Mouse (Mus musculus) ES-CJ7 (cell line): ENCODE results near the gene Sirpb1c.
"Not testable (repeated sequence)": the region's sequence is repeated elsewhere in the genome, so short reads cannot be mapped to it uniquely, and the experiment has no call there.

Experiments
- DNase-seq: peaks from one replicate; pipeline ENCODE4 v3.0.0; 2011; ENCODE audit warnings: low read depth, low spot score

Sirpb1c gene

GRCm38 (mm10) chr3:15848280-15848679 is at the start of gene Sirpb1c:
Sirpb1c (minus strand) TSS chr3:15848528.
- DNase-seq = not testable (repeated sequence)

DNA sequence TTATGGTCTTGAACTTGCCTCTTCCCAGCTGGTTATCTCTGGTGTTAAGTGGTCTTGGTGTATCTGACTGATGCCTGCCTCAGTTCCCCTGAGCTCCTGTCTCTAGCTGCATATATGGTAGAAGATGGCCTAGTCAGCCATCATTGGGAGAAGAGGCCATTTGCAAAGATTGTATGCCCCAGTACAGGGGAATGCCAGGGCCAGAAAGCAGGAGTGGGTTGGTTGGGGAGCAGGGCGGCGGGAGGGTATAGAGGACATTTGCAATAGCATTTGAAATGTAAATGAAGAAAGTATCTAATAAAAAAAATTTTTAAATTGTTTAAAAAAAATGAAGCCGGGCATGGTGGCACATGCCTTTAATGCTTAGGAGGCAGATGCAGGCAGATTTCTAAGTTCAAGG is 38.1 kb upstream of the Sirpb1c start:
- DNase-seq = no peak

- DNase-seq = not testable (repeated sequence)
Observed at GRCm38 (mm10) chr3:15855773-15856172, 7.4 kb upstream of the Sirpb1c start.

- no peak for DNase-seq
Observed at GRCm38 (mm10) chr3:15849922-15850321, 1.6 kb upstream of the Sirpb1c start.

GRCm38 (mm10) chr3:15847332-15848047 is 838 bp downstream of the Sirpb1c start:
- DNase-seq = no peak

GRCm38 (mm10) chr3:15773642-15774041 is 74.7 kb downstream of the Sirpb1c start:
- DNase-seq = not testable (repeated sequence)
